In genomic region chr4:32947631-32948030, GRCm38 (mm10) we compare ENCODE assay signal across 11 mouse cellular contexts. TPM values are rescaled to one million over a fixed set of nuclear protein-coding genes. Genes with fewer than 3 reads are reported as not detected.
DNase-seq lines count a peak whose midpoint lies in the region; ATAC-seq lines count a peak whose summit lies in the region.
"Had no signal": no experiment of that assay in that cellular context is flagged by ENCODE, and none has a peak within 500 bp of the region (broad histone marks: within the 10 kb centered on the region; RNA-seq: fewer than 3 reads in every experiment).

No protein-coding gene starts in this region.

- DNase-seq in forebrain, embryonic 10.5 days (ENCODE audit: extremely low spot score, low spot score): no peak
- peak; percentile 18 for DNase-seq in retina, postnatal 1 day
- DNase-seq in retina, embryonic 14.5 days (ENCODE audit: low spot score): no peak
- DNase-seq in right cerebral cortex, postnatal 25 days: no peak
- no peak for DNase-seq in adrenal gland, adult (ENCODE audit: inconsistent age in 2 of 2, low spot score in 1 of 2)
- DNase-seq: cerebellum, adult 18-20 months; kidney, adult 2 months had no signal

- peaks cover 25% of the 10 kb centered on the region for H3K27me3 ChIP-seq in forebrain, embryonic 10.5 days (ENCODE audit: poor library complexity, severe bottlenecking)
- H3K27me3 ChIP-seq in forebrain, embryonic 12.5 days: peaks cover 29% of the 10 kb centered on the region
- H3K27me3 ChIP-seq in hindbrain, embryonic 12.5 days: peaks cover 10% of the 10 kb centered on the region; the same call in 1 of the 2 replicates

- no peaks in the 10 kb centered on the region for H3K36me3 ChIP-seq in forebrain, embryonic 10.5 days (replicated peaks)
- H3K36me3 ChIP-seq in forebrain, embryonic 12.5 days (replicated peaks): no peaks in the 10 kb centered on the region
- H3K36me3 ChIP-seq in hindbrain, embryonic 12.5 days: no peaks in the 10 kb centered on the region

- ATAC-seq in forebrain, embryonic 12.5 days (ENCODE audit: low FRiP score): no peak
- ATAC-seq in hindbrain, embryonic 12.5 days (ENCODE audit: low FRiP score): peak; percentile 21; the same call in 1 of the 2 replicates
- ATAC-seq in cerebellum, adult (ENCODE audit: insufficient number of reproducible peaks, low FRiP score, low TSS enrichment): no peak

- no peak overlapping the region for H3K4me2 ChIP-seq in forebrain, embryonic 12.5 days
- H3K4me2 ChIP-seq in hindbrain, embryonic 12.5 days (replicated peaks): 0 out of 2 replicates have a peak overlapping the region, but pooled peaks have one; percentile 3

- 0 out of 2 replicates have a peak overlapping the region, but pooled peaks have one; percentile 35 for H3K27ac ChIP-seq in forebrain, embryonic 10.5 days
- no peak overlapping the region for H3K27ac ChIP-seq in forebrain, embryonic 12.5 days
- H3K27ac ChIP-seq in hindbrain, embryonic 12.5 days: peak overlapping the region; percentile 24; the same call in 1 of the 2 replicates

- no peak overlapping the region for H3K9ac ChIP-seq in forebrain, embryonic 12.5 days
- no peak overlapping the region for H3K9ac ChIP-seq in hindbrain, embryonic 12.5 days

- H3K4me3 ChIP-seq in forebrain, embryonic 10.5 days: no peak overlapping the region
- no peak overlapping the region for H3K4me3 ChIP-seq in forebrain, embryonic 12.5 days (replicated peaks)
- H3K4me3 ChIP-seq in hindbrain, embryonic 12.5 days: no peak overlapping the region
- H3K4me3 ChIP-seq: megakaryocyte, embryonic 14.5 days had no signal

- H3K9me3 ChIP-seq in forebrain, embryonic 10.5 days: no peaks in the 10 kb centered on the region
- H3K9me3 ChIP-seq in forebrain, embryonic 12.5 days: no peaks in the 10 kb centered on the region
- no peaks in the 10 kb centered on the region for H3K9me3 ChIP-seq in hindbrain, embryonic 12.5 days (replicated peaks)

- WGBS in forebrain, embryonic 10.5 days: 56% methylated on average over 4 of the region's 4 CpGs
- WGBS in forebrain, embryonic 12.5 days: 62% methylated on average over 4 of the region's 4 CpGs
- WGBS in hindbrain, embryonic 12.5 days: 27% methylated on average over 4 of the region's 4 CpGs

- peaks cover 37% of the 10 kb centered on the region for H3K4me1 ChIP-seq in forebrain, embryonic 10.5 days
- H3K4me1 ChIP-seq in forebrain, embryonic 12.5 days: peaks cover 30% of the 10 kb centered on the region
- peaks cover 26% of the 10 kb centered on the region for H3K4me1 ChIP-seq in hindbrain, embryonic 12.5 days

RNA-seq across cellular contexts. Expression of gene Ankrd6, which starts 3.0 kb away (rescaled TPM):
- 11.9 and 12.4 TPM in 2 replicates for polyA plus RNA-seq in forebrain, embryonic 10.5 days (2016; fragmentation: Nextera tagmentation; extraction: Ambion mirVana)
- 22.3 and 22.6 TPM in 2 replicates for polyA plus RNA-seq in forebrain, embryonic 12.5 days (2016; fragmentation: Nextera tagmentation; extraction: Ambion mirVana)
- polyA plus RNA-seq in hindbrain, embryonic 12.5 days (2016; fragmentation: Nextera tagmentation; extraction: Ambion mirVana): 25.7 and 27.5 TPM in 2 replicates

RNA-seq across cellular contexts. Expression of gene Rragd, which starts 35.2 kb away (rescaled TPM):
- polyA plus RNA-seq in forebrain, embryonic 10.5 days (2016; fragmentation: Nextera tagmentation; extraction: Ambion mirVana): 25.6 and 26.9 TPM in 2 replicates
- polyA plus RNA-seq in forebrain, embryonic 12.5 days (2016; fragmentation: Nextera tagmentation; extraction: Ambion mirVana): 31.2 and 31.8 TPM in 2 replicates
- 40.1 and 44.2 TPM in 2 replicates for polyA plus RNA-seq in hindbrain, embryonic 12.5 days (2016; fragmentation: Nextera tagmentation; extraction: Ambion mirVana)
